In the genomic region with DNA sequence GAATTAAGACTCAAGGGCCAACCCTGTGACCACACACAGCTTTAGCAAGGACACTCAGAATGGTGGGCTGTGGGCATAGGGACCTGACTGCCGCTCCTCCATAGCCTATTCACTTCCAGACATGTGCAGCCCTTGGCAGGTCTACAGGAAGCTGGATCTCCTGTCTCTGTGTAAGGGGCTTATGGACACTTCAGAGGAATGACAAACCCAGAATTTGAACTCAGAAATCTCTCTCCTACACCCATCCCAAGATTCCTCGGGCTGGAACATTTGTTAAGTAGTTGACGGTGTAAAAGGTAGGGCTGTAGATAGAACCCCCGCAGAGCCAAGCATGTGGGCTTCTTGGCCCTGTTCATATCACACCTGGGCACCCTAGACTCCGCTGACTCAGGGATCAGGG, we compare ENCODE assay signal across 27 mouse cellular contexts. TPM values are rescaled to one million over a fixed set of nuclear protein-coding genes. Genes with fewer than 3 reads are reported as not detected.
A peak's percentile ranks its signal among the peaks of the same experiment; 100 is the strongest.
DNase-seq lines count a peak whose midpoint lies in the region; ATAC-seq and TF ChIP-seq lines count a peak whose summit lies in the region.
"Had no signal": no experiment of that assay in that cellular context is flagged by ENCODE, and none has a peak within 500 bp of the region (broad histone marks: within the 10 kb centered on the region; RNA-seq: fewer than 3 reads in every experiment).

No protein-coding gene starts in this region.

- peaks cover 21% of the 10 kb centered on the region for H3K27me3 ChIP-seq in intestine, embryonic 16.5 days (replicated peaks; ENCODE audit: control insufficient read depth, insufficient read depth, low read length)
- H3K27me3 ChIP-seq in intestine, embryonic 15.5 days (replicated peaks), result peaks cover 20% of the 10 kb centered on the region
- peaks cover 23% of the 10 kb centered on the region for H3K27me3 ChIP-seq in midbrain, embryonic 11.5 days (ENCODE audit: control insufficient read depth, insufficient read depth, low read length)
- H3K27me3 ChIP-seq in midbrain, embryonic 14.5 days (ENCODE audit: control insufficient read depth, insufficient read depth, low read length), result peaks cover 20% of the 10 kb centered on the region

- TF ChIP-seq CTCF in left cerebral cortex, adult 2 months (IDR thresholded peaks at IDR 0.05), result no peak

- no peaks in the 10 kb centered on the region for H3K9me3 ChIP-seq in intestine, embryonic 16.5 days (ENCODE audit: control insufficient read depth, low read length)
- H3K9me3 ChIP-seq in intestine, embryonic 15.5 days, result no peaks in the 10 kb centered on the region
- H3K9me3 ChIP-seq in midbrain, embryonic 11.5 days (ENCODE audit: control insufficient read depth, low read length), result no peaks in the 10 kb centered on the region
- H3K9me3 ChIP-seq in midbrain, embryonic 14.5 days (ENCODE audit: control insufficient read depth, low read length), result no peaks in the 10 kb centered on the region
- H3K9me3 ChIP-seq: embryonic facial prominence, embryonic 13.5 days; embryonic facial prominence, embryonic 15.5 days; forebrain, embryonic 10.5 days; forebrain, embryonic 13.5 days had no signal

- 0 out of 2 replicates have a peak, but pooled peaks cover 3% of the 10 kb centered on the region for H3K36me3 ChIP-seq in intestine, embryonic 16.5 days (ENCODE audit: control insufficient read depth, insufficient read depth, low read length)
- H3K36me3 ChIP-seq in intestine, embryonic 15.5 days, result no peaks in the 10 kb centered on the region
- 0 out of 2 replicates have a peak, but pooled peaks cover 3% of the 10 kb centered on the region for H3K36me3 ChIP-seq in midbrain, embryonic 11.5 days (ENCODE audit: control insufficient read depth, insufficient read depth, low read length)
- no peaks in the 10 kb centered on the region for H3K36me3 ChIP-seq in midbrain, embryonic 14.5 days (ENCODE audit: control insufficient read depth, insufficient read depth, low read length)
- H3K36me3 ChIP-seq: embryonic facial prominence, embryonic 15.5 days had no signal

- H3K9ac ChIP-seq in intestine, embryonic 16.5 days (ENCODE audit: low read depth, low read length), result no peak overlapping the region
- H3K9ac ChIP-seq in intestine, embryonic 15.5 days, result no peak overlapping the region
- no peak overlapping the region for H3K9ac ChIP-seq in midbrain, embryonic 11.5 days (ENCODE audit: low read length)
- H3K9ac ChIP-seq in midbrain, embryonic 14.5 days (replicated peaks; ENCODE audit: low read length), result no peak overlapping the region
- H3K9ac ChIP-seq: embryonic facial prominence, embryonic 13.5 days; embryonic facial prominence, embryonic 15.5 days; forebrain, embryonic 13.5 days had no signal

- intact Hi-C loops in left cerebral cortex, adult 2 months (cut with DNase I), result no loop called here
- intact Hi-C loops in left cerebral cortex, postnatal 14 days (cut with DNase I), result no loop called here

- DNase-seq in cerebellum, postnatal 14 days, result peak; percentile 43 to 51
- DNase-seq in cerebellum, adult 9-10 months, result no peak
- DNase-seq in left cerebral cortex, adult 2 months (ENCODE audit: extremely low spot score in 1 of 2, low spot score in 2 of 2), result no peak
- DNase-seq in left cerebral cortex, postnatal 14 days (ENCODE audit: low spot score in 2 of 2), result no peak
- DNase-seq in midbrain, embryonic 11.5 days (ENCODE audit: low spot score, missing footprints), result peak; percentile 84
- DNase-seq in midbrain, embryonic 14.5 days, result no peak
- DNase-seq: adrenal gland, adult 2 months; adrenal gland, postnatal 10 days; adrenal gland, postnatal 25 days; embryo, embryonic 11 days had no signal

- peak overlapping the region; percentile 23; the same call in 1 of the 2 replicates for H3K27ac ChIP-seq in intestine, embryonic 16.5 days (ENCODE audit: low read length)
- no peak overlapping the region for H3K27ac ChIP-seq in intestine, embryonic 15.5 days
- H3K27ac ChIP-seq in left cerebral cortex, adult 2 months, result peak overlapping the region; percentile 34; the same call in 1 of the 2 replicates
- no peak overlapping the region for H3K27ac ChIP-seq in midbrain, embryonic 11.5 days (ENCODE audit: low read depth, low read length)
- H3K27ac ChIP-seq in midbrain, embryonic 14.5 days (replicated peaks; ENCODE audit: low read depth, low read length), result no peak overlapping the region
- H3K27ac ChIP-seq: embryonic facial prominence, embryonic 13.5 days; embryonic facial prominence, embryonic 15.5 days; forebrain, embryonic 10.5 days; forebrain, embryonic 13.5 days had no signal

- H3K4me1 ChIP-seq in intestine, embryonic 16.5 days (ENCODE audit: control insufficient read depth, insufficient read depth, low read length), result peaks cover 12% of the 10 kb centered on the region
- peaks cover 26% of the 10 kb centered on the region for H3K4me1 ChIP-seq in intestine, embryonic 15.5 days (replicated peaks)
- peaks cover 19% of the 10 kb centered on the region for H3K4me1 ChIP-seq in midbrain, embryonic 11.5 days (ENCODE audit: control insufficient read depth, insufficient read depth, low read length)
- peaks cover 23% of the 10 kb centered on the region for H3K4me1 ChIP-seq in midbrain, embryonic 14.5 days (ENCODE audit: control insufficient read depth, insufficient read depth, low read length)

- WGBS in intestine, embryonic 16.5 days, result 87% methylated on average over 5 of the region's 5 CpGs
- 89% methylated on average over 5 of the region's 5 CpGs for WGBS in intestine, embryonic 15.5 days
- WGBS in midbrain, embryonic 11.5 days, result 83% methylated on average over 5 of the region's 5 CpGs
- WGBS in midbrain, embryonic 14.5 days, result 92% methylated on average over 5 of the region's 5 CpGs

- no peak for ATAC-seq in intestine, embryonic 16.5 days
- no peak for ATAC-seq in intestine, embryonic 15.5 days
- ATAC-seq in midbrain, embryonic 11.5 days (ENCODE audit: low FRiP score), result no peak
- no peak for ATAC-seq in midbrain, embryonic 14.5 days (ENCODE audit: low FRiP score, low TSS enrichment)
- ATAC-seq: forebrain, embryonic 13.5 days had no signal

- H3K4me3 ChIP-seq in intestine, embryonic 16.5 days (ENCODE audit: low read length), result no peak overlapping the region
- no peak overlapping the region for H3K4me3 ChIP-seq in intestine, embryonic 15.5 days (replicated peaks)
- H3K4me3 ChIP-seq in left cerebral cortex, adult 2 months, result no peak overlapping the region
- H3K4me3 ChIP-seq in midbrain, embryonic 11.5 days (ENCODE audit: low read depth, low read length), result no peak overlapping the region
- H3K4me3 ChIP-seq in midbrain, embryonic 14.5 days (replicated peaks; ENCODE audit: low read depth, low read length), result no peak overlapping the region
- H3K4me3 ChIP-seq: embryonic facial prominence, embryonic 13.5 days; embryonic facial prominence, embryonic 15.5 days; erythroblast, embryonic 14.5 days; forebrain, embryonic 10.5 days; forebrain, embryonic 13.5 days had no signal

- H3K4me2 ChIP-seq in intestine, embryonic 16.5 days (ENCODE audit: low read depth, low read length), result no peak overlapping the region
- H3K4me2 ChIP-seq in intestine, embryonic 15.5 days (replicated peaks), result no peak overlapping the region
- H3K4me2 ChIP-seq in midbrain, embryonic 11.5 days, result no peak overlapping the region
- no peak overlapping the region for H3K4me2 ChIP-seq in midbrain, embryonic 14.5 days (ENCODE audit: low read length)
- H3K4me2 ChIP-seq: embryonic facial prominence, embryonic 13.5 days; embryonic facial prominence, embryonic 15.5 days; forebrain, embryonic 13.5 days had no signal

RNA-seq across cellular contexts. Expression of gene C2cd4c, which starts 2.6 kb away (rescaled TPM):
- 0.02 and 0.07 TPM in 2 replicates for polyA plus RNA-seq in intestine, embryonic 16.5 days (2015; fragmentation: Nextera tagmentation; extraction: Ambion mirVana)
- 0.05 and 0.06 TPM in 2 replicates for polyA plus RNA-seq in intestine, embryonic 15.5 days (2015; fragmentation: Nextera tagmentation; extraction: Ambion mirVana)
- total RNA-seq in left cerebral cortex, adult 2 months (2021), result 10 to 100 TPM; 16.8 to 17.1 TPM
- 10 to 100 TPM; 14.2 to 15.1 TPM for total RNA-seq in left cerebral cortex, postnatal 14 days (2021)
- polyA plus RNA-seq in midbrain, embryonic 11.5 days (2014; fragmentation: Nextera tagmentation; extraction: Ambion mirVana), result 0.10 and 0.12 TPM in 2 replicates
- 0.84 and 1.4 TPM in 2 replicates for polyA plus RNA-seq in midbrain, embryonic 14.5 days (2014; fragmentation: Nextera tagmentation; extraction: Ambion mirVana)
- total RNA-seq: common myeloid progenitor, adult 5-6 weeks; MEL had no signal
- polyA plus RNA-seq: embryonic facial prominence, embryonic 13.5 days; embryonic facial prominence, embryonic 15.5 days; erythroblast, embryonic 14.5 days; forebrain, embryonic 10.5 days had no signal

RNA-seq across cellular contexts. Expression of gene Shc2, which starts 21.3 kb away (rescaled TPM):
- 1.1 and 2.5 TPM in 2 replicates for polyA plus RNA-seq in intestine, embryonic 16.5 days (2015; fragmentation: Nextera tagmentation; extraction: Ambion mirVana)
- 7.6 and 8.2 TPM in 2 replicates for polyA plus RNA-seq in intestine, embryonic 15.5 days (2015; fragmentation: Nextera tagmentation; extraction: Ambion mirVana)
- total RNA-seq in left cerebral cortex, adult 2 months (2021), result 10 to 100 TPM; 47.8 to 48.1 TPM
- total RNA-seq in left cerebral cortex, postnatal 14 days (2021), result 10 to 100 TPM; 49.8 to 50.3 TPM
- polyA plus RNA-seq in midbrain, embryonic 11.5 days (2014; fragmentation: Nextera tagmentation; extraction: Ambion mirVana), result 11.4 and 13.0 TPM in 2 replicates
- 17.2 and 21.6 TPM in 2 replicates for polyA plus RNA-seq in midbrain, embryonic 14.5 days (2014; fragmentation: Nextera tagmentation; extraction: Ambion mirVana)
- total RNA-seq: common myeloid progenitor, adult 5-6 weeks; MEL had no signal
- polyA plus RNA-seq: erythroblast, embryonic 14.5 days had no signal

RNA-seq across cellular contexts. Expression of gene Odf3l2, which starts 29.2 kb away (rescaled TPM):
- polyA plus RNA-seq in intestine, embryonic 16.5 days (2015; fragmentation: Nextera tagmentation; extraction: Ambion mirVana), result not detected in 2 replicates
- polyA plus RNA-seq in intestine, embryonic 15.5 days (2015; fragmentation: Nextera tagmentation; extraction: Ambion mirVana), result not detected in 2 replicates
- total RNA-seq in left cerebral cortex, adult 2 months (2021), result under 1 TPM in 1 of 2 experiments, not detected in 1; 0.27 TPM
- total RNA-seq in left cerebral cortex, postnatal 14 days (2021), result under 1 TPM; 0.46 to 0.63 TPM
- polyA plus RNA-seq in midbrain, embryonic 11.5 days (2014; fragmentation: Nextera tagmentation; extraction: Ambion mirVana), result not detected in 2 replicates
- 0.17 and 0.40 TPM in 2 replicates for polyA plus RNA-seq in midbrain, embryonic 14.5 days (2014; fragmentation: Nextera tagmentation; extraction: Ambion mirVana)
- total RNA-seq: adrenal gland, adult 2 months; adrenal gland, postnatal 10 days; adrenal gland, postnatal 25 days; adrenal gland, postnatal 4 days; common myeloid progenitor, adult 5-6 weeks; ES-E14; MEL had no signal
- polyA plus RNA-seq: adrenal gland, adult 2 months; C2C12; cerebellum, adult 2 months; embryonic facial prominence, embryonic 11.5 days; embryonic facial prominence, embryonic 13.5 days; embryonic facial prominence, embryonic 15.5 days; erythroblast, embryonic 14.5 days; forebrain, embryonic 10.5 days had no signal

RNA-seq across cellular contexts. Expression of gene Theg, which starts 29.2 kb away (rescaled TPM):
- polyA plus RNA-seq in intestine, embryonic 16.5 days (2015; fragmentation: Nextera tagmentation; extraction: Ambion mirVana), result not detected in 2 replicates
- polyA plus RNA-seq in intestine, embryonic 15.5 days (2015; fragmentation: Nextera tagmentation; extraction: Ambion mirVana), result not detected in 2 replicates
- 1 to 10 TPM in 1 of 2 experiments, under 1 TPM in 1; 0.87 to 1.4 TPM for total RNA-seq in left cerebral cortex, adult 2 months (2021)
- total RNA-seq in left cerebral cortex, postnatal 14 days (2021), result under 1 TPM in 1 of 2 experiments, not detected in 1; 0.55 TPM
- polyA plus RNA-seq in midbrain, embryonic 11.5 days (2014; fragmentation: Nextera tagmentation; extraction: Ambion mirVana), result not detected in 2 replicates
- not detected in 2 replicates for polyA plus RNA-seq in midbrain, embryonic 14.5 days (2014; fragmentation: Nextera tagmentation; extraction: Ambion mirVana)
- total RNA-seq: adrenal gland, adult 2 months; adrenal gland, postnatal 10 days; adrenal gland, postnatal 25 days; adrenal gland, postnatal 4 days; common myeloid progenitor, adult 5-6 weeks; ES-E14; MEL had no signal
- polyA plus RNA-seq: adrenal gland, adult 2 months; brain, embryonic 14.5 days; C2C12; cerebellum, adult 2 months; embryonic facial prominence, embryonic 11.5 days; embryonic facial prominence, embryonic 13.5 days; embryonic facial prominence, embryonic 15.5 days; erythroblast, embryonic 14.5 days; forebrain, embryonic 10.5 days; forebrain, embryonic 13.5 days; forebrain, embryonic 16.5 days had no signal

RNA-seq across cellular contexts. Expression of gene Madcam1, which starts 48.0 kb away (rescaled TPM):
- polyA plus RNA-seq in intestine, embryonic 16.5 days (2015; fragmentation: Nextera tagmentation; extraction: Ambion mirVana), result 27.4 and 31.8 TPM in 2 replicates
- 23.6 and 28.6 TPM in 2 replicates for polyA plus RNA-seq in intestine, embryonic 15.5 days (2015; fragmentation: Nextera tagmentation; extraction: Ambion mirVana)
- not detected for total RNA-seq in left cerebral cortex, adult 2 months (2021)
- under 1 TPM in 1 of 2 experiments, not detected in 1; 0.23 TPM for total RNA-seq in left cerebral cortex, postnatal 14 days (2021)
- polyA plus RNA-seq in midbrain, embryonic 11.5 days (2014; fragmentation: Nextera tagmentation; extraction: Ambion mirVana), result 1.2 and 1.4 TPM in 2 replicates
- 0.31 and 1.00 TPM in 2 replicates for polyA plus RNA-seq in midbrain, embryonic 14.5 days (2014; fragmentation: Nextera tagmentation; extraction: Ambion mirVana)
- total RNA-seq: adrenal gland, adult 2 months; adrenal gland, postnatal 25 days; common myeloid progenitor, adult 5-6 weeks; MEL had no signal
- polyA plus RNA-seq: adrenal gland, adult 2 months; C2C12; cerebellum, adult 2 months; erythroblast, embryonic 14.5 days; frontal cortex, adult 2 months had no signal

Comparison
In these comparisons a context has a peak if more than half of its experiments do, and no peak if none do; other contexts are left out.
1. DNase-seq: peak in cerebellum, postnatal 14 days (2 of 2) and midbrain, embryonic 11.5 days (single experiment); none in cerebellum, adult 9-10 months (single experiment), left cerebral cortex, adult 2 months (0 of 2), left cerebral cortex, postnatal 14 days (0 of 2) and midbrain, embryonic 14.5 days (single experiment).
2. H3K27ac ChIP-seq: peak in intestine, embryonic 16.5 days (single experiment) and left cerebral cortex, adult 2 months (single experiment); none in intestine, embryonic 15.5 days (single experiment), midbrain, embryonic 11.5 days (single experiment) and midbrain, embryonic 14.5 days (single experiment).